Mouse (Mus musculus): ENCODE measurements around the gene Derl3.

Gene Derl3

DNA sequence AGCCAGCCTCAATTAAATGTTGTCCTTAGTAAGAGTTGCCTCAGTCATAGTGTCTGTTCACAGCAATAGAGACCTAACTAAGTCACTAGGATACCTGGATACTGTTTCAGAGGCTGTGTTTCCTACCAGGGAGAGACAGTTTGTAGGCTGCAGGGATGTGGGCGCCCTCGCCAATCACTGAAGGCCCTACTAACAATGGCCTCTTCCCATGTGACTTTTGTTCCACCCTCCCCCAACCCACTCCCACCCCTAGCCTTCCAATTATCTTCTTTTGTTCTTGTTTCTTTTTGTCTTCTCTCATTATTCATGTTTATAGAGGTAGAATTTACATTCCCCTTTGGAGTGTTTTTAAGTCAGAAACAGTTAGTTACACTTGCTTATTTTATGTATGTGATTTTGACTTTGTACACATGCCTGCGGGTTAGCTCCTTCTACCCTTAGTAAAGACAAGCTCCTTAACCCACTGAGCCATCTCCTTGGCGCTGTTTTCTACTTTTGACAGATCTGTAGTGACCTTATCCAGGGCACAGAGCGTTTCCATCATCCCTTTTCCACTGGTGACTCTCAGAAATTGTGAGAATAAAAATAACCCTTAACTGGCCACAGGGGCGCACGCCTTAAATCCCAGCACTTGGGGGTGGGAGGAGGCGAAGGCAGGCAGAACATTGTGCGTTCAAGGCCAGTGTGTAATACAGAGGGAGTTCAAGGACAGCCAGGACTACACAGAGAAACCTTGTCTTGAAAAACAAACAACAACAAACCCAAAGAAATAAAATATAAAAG is 48.0 kb downstream of the Derl3 start:
- no peak for ATAC-seq (ENCODE audit: low TSS enrichment)

- no peak for ATAC-seq (ENCODE audit: low TSS enrichment)
These were observed 49.7 kb downstream of the Derl3 start, which contains the start of gene Vpreb3 for GRCm38 (mm10) chr10:75942736-75943477. TSS of gene Vpreb3 (plus strand) at chr10:75943057.

DNA sequence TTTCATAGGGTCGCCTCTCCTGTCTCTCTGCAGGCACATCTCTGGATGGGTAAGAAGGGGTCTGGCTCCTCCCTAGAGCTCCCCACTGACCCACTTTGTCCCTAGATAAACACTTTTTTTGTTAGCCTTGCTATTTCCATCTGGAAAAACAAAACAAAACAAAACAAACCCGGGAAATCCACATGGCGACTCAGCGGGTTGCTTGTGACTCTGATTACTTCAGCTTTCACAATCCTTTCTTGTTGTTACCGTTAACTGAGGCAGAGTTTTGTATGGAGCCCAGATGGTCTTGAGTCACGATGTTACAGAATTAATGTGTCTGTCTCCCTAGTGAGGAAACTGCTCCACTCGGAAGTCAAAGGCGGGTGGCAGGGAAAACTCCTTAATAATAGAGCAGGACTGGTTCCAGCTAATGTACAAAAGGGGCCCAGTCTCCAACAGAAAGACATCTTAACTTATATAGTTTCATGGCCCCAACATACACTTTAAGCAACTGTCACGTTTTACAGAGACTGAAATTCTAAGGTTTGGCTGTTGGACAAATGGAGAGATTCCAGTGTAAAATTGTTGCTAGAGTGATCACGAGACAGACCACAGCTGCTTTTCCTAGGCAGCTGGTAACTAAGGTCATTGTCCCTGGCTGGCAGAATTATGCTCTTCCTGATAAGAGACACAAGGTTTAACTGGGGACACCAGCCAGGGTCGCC is 51.0 kb downstream of the Derl3 start:
- ATAC-seq (ENCODE audit: low TSS enrichment), result 0 out of 2 replicates have a peak, but pooled peaks have one; percentile 24

GRCm38 (mm10) chr10:75945213-75945612 is 52.0 kb downstream of the Derl3 start:
- no peak for ATAC-seq (ENCODE audit: low TSS enrichment)

Data from frontal cortex, adult (tissue).